Mouse (Mus musculus): ENCODE measurements around the gene Ndrg2.

GRCm38 (mm10) chr14:51930824-51931223, 16.9 kb upstream of the Ndrg2 start:
- no peak for TF ChIP-seq GATA1 (IDR thresholded peaks at IDR 0.05; ENCODE audit: low read length)
- no peak for TF ChIP-seq TAL1 (IDR thresholded peaks at IDR 0.05; ENCODE audit: low read length)
